Mouse (Mus musculus): ENCODE measurements at regions not wholly inside any gene's neighbourhood (a gene's known extent, or its start where the extent isn't known, plus 50 kb on each side); places are given as distances from the start of the nearest gene placed in this dataset.
"Not testable (repeated sequence)": the region's sequence is repeated elsewhere in the genome, so short reads cannot be mapped to it uniquely, and the experiment has no call there.

GRCm38 (mm10) chr3:91263540-91263939 is 172.9 kb upstream of the 9130204L05Rik start:
- H3K4me1 ChIP-seq = no peaks in the 10 kb centered on the region
- H3K27me3 ChIP-seq (replicated peaks) = no peaks in the 10 kb centered on the region
- H3K9me3 ChIP-seq = peaks cover 5% of the 10 kb centered on the region; the same call in 1 of the 2 replicates
- no peak for TF ChIP-seq FLI1 (IDR thresholded peaks at IDR 0.05; ENCODE audit: low read length)
- TF ChIP-seq GATA1 (IDR thresholded peaks at IDR 0.05; ENCODE audit: borderline replicate concordance, low read length) = no peak
- no peaks in the 10 kb centered on the region for H3K36me3 ChIP-seq (replicated peaks; ENCODE audit: low read length)
- no peak overlapping the region for H3K4me3 ChIP-seq (replicated peaks)

GRCm38 (mm10) chr3:91254926-91255325 is 164.3 kb upstream of the 9130204L05Rik start:
- H3K4me3 ChIP-seq (replicated peaks) = peak overlapping the region; percentile 33
- H3K27me3 ChIP-seq (replicated peaks); H3K36me3 ChIP-seq (replicated peaks; ENCODE audit: low read length); H3K4me1 ChIP-seq: not testable (repeated sequence)
- H3K9me3 ChIP-seq = peaks cover 23% of the 10 kb centered on the region

GRCm38 (mm10) chr3:91223157-91223556 is 132.6 kb upstream of the 9130204L05Rik start:
- TF ChIP-seq FLI1 (IDR thresholded peaks at IDR 0.05; ENCODE audit: low read length) (no peak), GATA1 (IDR thresholded peaks at IDR 0.05; ENCODE audit: borderline replicate concordance, low read length) (no peak)
- H3K9me3 ChIP-seq = no peaks in the 10 kb centered on the region
- no peaks in the 10 kb centered on the region for H3K36me3 ChIP-seq (replicated peaks; ENCODE audit: low read length)
- no peaks in the 10 kb centered on the region for H3K4me1 ChIP-seq
- H3K27me3 ChIP-seq (replicated peaks) = no peaks in the 10 kb centered on the region
- H3K4me3 ChIP-seq (replicated peaks) = no peak overlapping the region

- H3K9me3 ChIP-seq = no peaks in the 10 kb centered on the region
- H3K27me3 ChIP-seq (replicated peaks) = no peaks in the 10 kb centered on the region
- no peaks in the 10 kb centered on the region for H3K36me3 ChIP-seq (replicated peaks; ENCODE audit: low read length)
- H3K4me1 ChIP-seq = no peaks in the 10 kb centered on the region
- no peak for TF ChIP-seq FLI1 (IDR thresholded peaks at IDR 0.05; ENCODE audit: low read length)
- no peak for TF ChIP-seq GATA1 (IDR thresholded peaks at IDR 0.05; ENCODE audit: borderline replicate concordance, low read length)
- H3K4me3 ChIP-seq (replicated peaks) = no peak overlapping the region
Measured at GRCm38 (mm10) chr3:91213280-91213679, 122.7 kb upstream of the 9130204L05Rik start.

All from megakaryocyte, embryonic 14.5 days (primary cell).